Mouse (Mus musculus): ENCODE measurements around the gene Olfr355. TPM values are rescaled to one million over a fixed set of nuclear protein-coding genes. Genes with fewer than 3 reads are reported as not detected.

The Olfr355 gene
- polyA plus RNA-seq (2012; rRNA removed) (not detected in 2 replicates), polyA plus RNA-seq (2014; fragmentation: Nextera tagmentation; extraction: Ambion mirVana) (not detected in 2 replicates)

DNA sequence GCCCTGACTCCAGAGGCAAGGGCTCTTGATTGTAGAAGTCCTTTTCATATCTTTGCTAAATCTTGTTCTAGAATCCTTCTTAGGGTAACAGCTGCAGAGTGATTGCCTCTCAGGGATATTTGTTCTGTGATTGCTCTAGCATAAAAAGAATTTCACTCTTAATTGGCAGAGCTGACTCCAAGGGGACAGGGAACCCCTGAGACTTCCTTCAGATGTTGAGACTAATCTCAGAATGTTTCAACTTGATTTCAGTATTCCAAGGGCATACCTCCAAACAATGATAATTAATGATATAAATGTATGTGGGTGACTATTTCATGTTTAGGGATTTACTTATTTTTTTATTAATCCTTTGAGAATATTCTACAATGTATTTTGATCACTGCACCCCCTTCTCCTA is at the start of gene Olfr355:
Gene Olfr355 (minus strand): TSS at position 101 of the 400 bp plus-strand sequence.
- Histone ChIP-seq H3K9me3 (ENCODE audit: control insufficient read depth, low read length) (no peaks in the 10 kb centered on the region), H3K9ac (replicated peaks) (no peak within 1 kb of the TSS), H3K4me3 (ENCODE audit: insufficient read depth in 1 of 2, low read depth in 2 of 2, low read length in 2 of 2) (no peak within 1 kb of the TSS), H3K27ac (no peak within 1 kb of the TSS), H3K4me2 (ENCODE audit: low read depth) (no peak within 1 kb of the TSS), H3K36me3 (replicated peaks; ENCODE audit: control insufficient read depth, insufficient read depth, low read depth) (no peaks in the 10 kb centered on the region), H3K4me1 (replicated peaks; ENCODE audit: control insufficient read depth in 2 of 2, insufficient read depth in 2 of 2, low read length in 1 of 2) (no peaks in the 10 kb centered on the region), H3K27me3 (ENCODE audit: control insufficient read depth, insufficient read depth, low read length) (no peaks in the 10 kb centered on the region)
- TF ChIP-seq CTCF (IDR thresholded peaks at IDR 0.05; ENCODE audit: low read depth), result no peak
- no peak for TF ChIP-seq EP300 (IDR thresholded peaks at IDR 0.05; ENCODE audit: low read depth)
- ATAC-seq (ENCODE audit: insufficient read depth), result no peak
- no peak for DNase-seq (ENCODE audit: low read depth in 3 of 3, low spot score in 3 of 3)

DNA sequence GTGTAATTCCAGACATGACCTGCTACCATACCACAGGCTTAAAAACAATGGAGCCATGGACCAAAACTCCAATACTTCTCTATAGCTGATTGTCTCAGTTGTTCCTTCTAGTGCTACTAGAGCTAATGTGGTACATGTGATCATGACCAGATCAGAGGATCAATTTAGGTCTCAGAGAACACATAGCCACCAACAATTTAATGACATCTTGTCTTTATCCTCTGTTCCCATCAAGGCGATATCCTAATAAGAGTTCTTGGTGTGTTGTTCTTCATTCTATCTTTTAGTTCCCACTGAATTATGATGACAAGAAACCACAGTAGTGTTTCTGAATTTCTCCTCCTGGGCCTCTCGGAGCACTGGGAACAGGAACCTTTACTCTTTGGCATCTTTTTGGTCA is 8.1 kb upstream of the Olfr355 start, which contains the start of gene Olfr356:
Gene Olfr356 (plus strand): TSS at position 301 of the 400 bp plus-strand sequence.
- 68% methylated on average over 2 of the region's 2 CpGs for WGBS (ENCODE audit: insufficient replicate concordance)
- Histone ChIP-seq H3K27me3 (ENCODE audit: control insufficient read depth, insufficient read depth, low read length) (no peaks in the 10 kb centered on the region), H3K4me2 (ENCODE audit: low read depth) (no peak within 1 kb of the TSS), H3K27ac (no peak within 1 kb of the TSS), H3K4me3 (ENCODE audit: insufficient read depth in 1 of 2, low read depth in 2 of 2, low read length in 2 of 2) (no peak within 1 kb of the TSS), H3K9me3 (ENCODE audit: control insufficient read depth, low read length) (no peaks in the 10 kb centered on the region), H3K36me3 (replicated peaks; ENCODE audit: control insufficient read depth, insufficient read depth, low read depth) (no peaks in the 10 kb centered on the region), H3K4me1 (replicated peaks; ENCODE audit: control insufficient read depth in 2 of 2, insufficient read depth in 2 of 2, low read length in 1 of 2) (no peaks in the 10 kb centered on the region), H3K9ac (replicated peaks) (no peak within 1 kb of the TSS)
- no peak for TF ChIP-seq CTCF (IDR thresholded peaks at IDR 0.05; ENCODE audit: low read depth)
- no peak for TF ChIP-seq EP300 (IDR thresholded peaks at IDR 0.05; ENCODE audit: low read depth)
- DNase-seq (ENCODE audit: low read depth in 3 of 3, low spot score in 3 of 3) (no peak), ATAC-seq (ENCODE audit: insufficient read depth) (no peak)

DNA sequence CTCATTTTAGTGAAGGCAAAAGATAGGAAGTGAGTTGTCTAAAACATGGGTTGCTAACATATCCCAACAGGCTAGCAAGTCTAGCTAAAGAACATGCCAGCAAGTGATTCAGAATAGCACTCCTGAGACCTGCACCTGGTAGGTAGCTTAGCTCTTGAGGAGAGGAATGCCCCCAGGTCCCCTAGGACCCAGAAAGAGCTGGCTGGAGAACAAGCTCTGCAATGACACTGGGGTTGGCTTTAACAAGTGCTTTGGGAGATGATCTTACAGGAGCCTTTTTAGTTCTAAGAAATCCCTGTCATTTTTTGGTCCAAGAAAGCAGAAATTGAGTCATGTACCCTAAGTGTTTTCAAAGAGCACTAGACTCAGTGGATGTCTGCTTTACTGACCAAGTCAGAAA is 23.3 kb downstream of the Olfr355 start, which contains the start of gene Olfr354:
Gene Olfr354 (plus strand): TSS at position 301 of the 400 bp plus-strand sequence.
- Histone ChIP-seq H3K27ac (no peak within 1 kb of the TSS), H3K9ac (replicated peaks) (no peak within 1 kb of the TSS), H3K27me3 (ENCODE audit: control insufficient read depth, insufficient read depth, low read length) (no peaks in the 10 kb centered on the region), H3K4me2 (ENCODE audit: low read depth) (no peak within 1 kb of the TSS), H3K4me1 (replicated peaks; ENCODE audit: control insufficient read depth in 2 of 2, insufficient read depth in 2 of 2, low read length in 1 of 2) (no peaks in the 10 kb centered on the region), H3K36me3 (replicated peaks; ENCODE audit: control insufficient read depth, insufficient read depth, low read depth) (no peaks in the 10 kb centered on the region), H3K4me3 (ENCODE audit: insufficient read depth in 1 of 2, low read depth in 2 of 2, low read length in 2 of 2) (no peak within 1 kb of the TSS), H3K9me3 (ENCODE audit: control insufficient read depth, low read length) (no peaks in the 10 kb centered on the region)
- DNase-seq (ENCODE audit: low read depth in 3 of 3, low spot score in 3 of 3), result no peak
- no peak for TF ChIP-seq EP300 (IDR thresholded peaks at IDR 0.05; ENCODE audit: low read depth)
- no peak for ATAC-seq (ENCODE audit: insufficient read depth)

DNA sequence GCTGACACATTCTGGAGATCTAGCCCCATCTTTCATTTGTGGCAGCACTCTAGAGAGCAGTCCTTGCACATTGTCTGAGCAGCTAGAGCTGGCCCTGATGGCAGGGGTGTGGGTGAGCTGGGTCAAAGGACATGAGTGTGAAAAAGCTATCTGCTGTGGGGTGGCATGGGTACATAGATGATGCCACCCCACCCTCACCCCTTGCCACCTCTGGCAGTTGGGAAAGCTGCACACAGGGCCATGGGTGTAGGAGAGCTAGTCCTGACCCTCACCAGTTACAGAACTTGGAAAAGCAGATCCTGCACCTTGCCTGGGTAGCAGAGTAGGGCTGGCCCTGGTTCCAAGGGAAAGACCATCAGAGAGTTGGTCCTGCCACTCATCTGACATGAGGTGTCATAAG is 31.6 kb downstream of the Olfr355 start:
- Histone ChIP-seq H3K9ac (replicated peaks) (no peak overlapping the region), H3K27ac (no peak overlapping the region), H3K4me3 (ENCODE audit: insufficient read depth in 1 of 2, low read depth in 2 of 2, low read length in 2 of 2) (no peak overlapping the region), H3K9me3 (ENCODE audit: control insufficient read depth, low read length) (no peaks in the 10 kb centered on the region), H3K27me3 (ENCODE audit: control insufficient read depth, insufficient read depth, low read length) (no peaks in the 10 kb centered on the region), H3K4me2 (ENCODE audit: low read depth) (no peak overlapping the region), H3K4me1 (replicated peaks; ENCODE audit: control insufficient read depth in 2 of 2, insufficient read depth in 2 of 2, low read length in 1 of 2) (no peaks in the 10 kb centered on the region), H3K36me3 (replicated peaks; ENCODE audit: control insufficient read depth, insufficient read depth, low read depth) (no peaks in the 10 kb centered on the region)
- TF ChIP-seq EP300 (IDR thresholded peaks at IDR 0.05; ENCODE audit: low read depth) (no peak), CTCF (IDR thresholded peaks at IDR 0.05; ENCODE audit: low read depth) (no peak)
- ATAC-seq (ENCODE audit: insufficient read depth) (no peak), DNase-seq (ENCODE audit: low read depth in 3 of 3, low spot score in 3 of 3) (no peak)

DNA sequence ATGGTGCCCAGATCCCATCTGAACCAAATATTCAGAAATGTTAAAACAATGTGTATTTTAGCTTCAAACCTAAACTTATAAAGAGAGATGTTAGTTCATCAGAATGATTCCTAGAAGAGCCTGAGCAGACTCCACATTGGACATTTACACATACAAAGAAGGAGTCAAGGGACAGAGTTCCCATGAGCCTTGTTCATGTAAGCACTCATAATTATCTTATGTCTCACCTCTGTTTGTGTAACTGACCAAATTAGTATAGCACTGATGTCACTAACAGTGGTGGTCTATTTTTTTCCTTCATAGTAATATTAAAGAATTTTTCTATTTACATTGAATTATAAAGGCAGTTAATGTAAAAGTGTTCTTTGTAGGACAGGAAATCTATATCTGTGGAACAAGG is 35.9 kb downstream of the Olfr355 start, which contains the start of gene Olfr353:
Gene Olfr353 (minus strand): TSS at position 101 of the 400 bp plus-strand sequence.
- no peaks in the 10 kb centered on the region for H3K36me3 ChIP-seq (replicated peaks; ENCODE audit: control insufficient read depth, insufficient read depth, low read depth)
- ATAC-seq (ENCODE audit: insufficient read depth), result no peak
- H3K27ac ChIP-seq, result no peak within 1 kb of the TSS
- TF ChIP-seq EP300 (IDR thresholded peaks at IDR 0.05; ENCODE audit: low read depth) (no peak), CTCF (IDR thresholded peaks at IDR 0.05; ENCODE audit: low read depth) (no peak)
- no peak for DNase-seq (ENCODE audit: low read depth in 3 of 3, low spot score in 3 of 3)
- H3K4me2 ChIP-seq (ENCODE audit: low read depth), result no peak within 1 kb of the TSS
- H3K9me3 ChIP-seq (ENCODE audit: control insufficient read depth, low read length), result no peaks in the 10 kb centered on the region
- H3K9ac ChIP-seq (replicated peaks), result no peak within 1 kb of the TSS
- H3K4me3 ChIP-seq (ENCODE audit: insufficient read depth in 1 of 2, low read depth in 2 of 2, low read length in 2 of 2), result no peak within 1 kb of the TSS
- H3K27me3 ChIP-seq (ENCODE audit: control insufficient read depth, insufficient read depth, low read length), result no peaks in the 10 kb centered on the region
- H3K4me1 ChIP-seq (replicated peaks; ENCODE audit: control insufficient read depth in 2 of 2, insufficient read depth in 2 of 2, low read length in 1 of 2), result no peaks in the 10 kb centered on the region

Other genes starting within 250 kb of the Olfr355 start
- gene Olfr346, start 243.1 kb downstream of the Olfr355 start, polyA plus RNA-seq (2012; rRNA removed), result not detected in 2 replicates
- gene Olfr346, start 243.1 kb downstream of the Olfr355 start, polyA plus RNA-seq (2014; fragmentation: Nextera tagmentation; extraction: Ambion mirVana), result not detected in 2 replicates
- not detected in 2 replicates for gene Olfr347, start 197.0 kb downstream of the Olfr355 start, polyA plus RNA-seq (2012; rRNA removed)
- gene Olfr347, start 197.0 kb downstream of the Olfr355 start, polyA plus RNA-seq (2014; fragmentation: Nextera tagmentation; extraction: Ambion mirVana), result not detected in 2 replicates
- not detected in 2 replicates for gene Olfr348, start 144.6 kb downstream of the Olfr355 start, polyA plus RNA-seq (2012; rRNA removed)
- gene Olfr348, start 144.6 kb downstream of the Olfr355 start, polyA plus RNA-seq (2014; fragmentation: Nextera tagmentation; extraction: Ambion mirVana), result not detected in 2 replicates
- gene Olfr50, start 138.4 kb downstream of the Olfr355 start, polyA plus RNA-seq (2012; rRNA removed), result not detected in 2 replicates
- gene Olfr50, start 138.4 kb downstream of the Olfr355 start, polyA plus RNA-seq (2014; fragmentation: Nextera tagmentation; extraction: Ambion mirVana), result not detected in 2 replicates
- not detected in 2 replicates for gene Olfr3, start 111.9 kb downstream of the Olfr355 start, polyA plus RNA-seq (2012; rRNA removed)
- not detected in 2 replicates for gene Olfr3, start 111.9 kb downstream of the Olfr355 start, polyA plus RNA-seq (2014; fragmentation: Nextera tagmentation; extraction: Ambion mirVana)
- gene Olfr350, start 82.6 kb downstream of the Olfr355 start, polyA plus RNA-seq (2012; rRNA removed), result not detected in 2 replicates
- gene Olfr350, start 82.6 kb downstream of the Olfr355 start, polyA plus RNA-seq (2014; fragmentation: Nextera tagmentation; extraction: Ambion mirVana), result not detected in 2 replicates
- gene Olfr351, start 66.2 kb downstream of the Olfr355 start, polyA plus RNA-seq (2012; rRNA removed), result not detected in 2 replicates
- gene Olfr351, start 66.2 kb downstream of the Olfr355 start, polyA plus RNA-seq (2014; fragmentation: Nextera tagmentation; extraction: Ambion mirVana), result not detected in 2 replicates
- gene Olfr352, start 60.4 kb downstream of the Olfr355 start, polyA plus RNA-seq (2012; rRNA removed), result not detected in 2 replicates
- gene Olfr352, start 60.4 kb downstream of the Olfr355 start, polyA plus RNA-seq (2014; fragmentation: Nextera tagmentation; extraction: Ambion mirVana), result not detected in 2 replicates
- not detected in 2 replicates for gene Olfr353, start 36.0 kb downstream of the Olfr355 start, polyA plus RNA-seq (2012; rRNA removed)
- gene Olfr353, start 36.0 kb downstream of the Olfr355 start, polyA plus RNA-seq (2014; fragmentation: Nextera tagmentation; extraction: Ambion mirVana), result not detected in 2 replicates
- not detected in 2 replicates for gene Olfr354, start 23.2 kb downstream of the Olfr355 start, polyA plus RNA-seq (2012; rRNA removed)
- not detected in 2 replicates for gene Olfr354, start 23.2 kb downstream of the Olfr355 start, polyA plus RNA-seq (2014; fragmentation: Nextera tagmentation; extraction: Ambion mirVana)
- gene Olfr356, start 8.2 kb upstream of the Olfr355 start, polyA plus RNA-seq (2012; rRNA removed), result not detected in 2 replicates
- gene Olfr356, start 8.2 kb upstream of the Olfr355 start, polyA plus RNA-seq (2014; fragmentation: Nextera tagmentation; extraction: Ambion mirVana), result not detected in 2 replicates
- not detected in 2 replicates for gene Olfr357, start 64.9 kb upstream of the Olfr355 start, polyA plus RNA-seq (2012; rRNA removed)
- gene Olfr357, start 64.9 kb upstream of the Olfr355 start, polyA plus RNA-seq (2014; fragmentation: Nextera tagmentation; extraction: Ambion mirVana), result not detected in 2 replicates
- gene Olfr358, start 80.4 kb upstream of the Olfr355 start, polyA plus RNA-seq (2012; rRNA removed), result not detected in 2 replicates
- not detected in 2 replicates for gene Olfr358, start 80.4 kb upstream of the Olfr355 start, polyA plus RNA-seq (2014; fragmentation: Nextera tagmentation; extraction: Ambion mirVana)
- not detected in 2 replicates for gene Olfr360, start 136.8 kb upstream of the Olfr355 start, polyA plus RNA-seq (2012; rRNA removed)
- gene Olfr360, start 136.8 kb upstream of the Olfr355 start, polyA plus RNA-seq (2014; fragmentation: Nextera tagmentation; extraction: Ambion mirVana), result not detected in 2 replicates
- gene Olfr361, start 160.4 kb upstream of the Olfr355 start, polyA plus RNA-seq (2012; rRNA removed), result not detected in 2 replicates
- not detected in 2 replicates for gene Olfr361, start 160.4 kb upstream of the Olfr355 start, polyA plus RNA-seq (2014; fragmentation: Nextera tagmentation; extraction: Ambion mirVana)
- not detected in 2 replicates for gene Olfr362, start 189.0 kb upstream of the Olfr355 start, polyA plus RNA-seq (2012; rRNA removed)
- gene Olfr362, start 189.0 kb upstream of the Olfr355 start, polyA plus RNA-seq (2014; fragmentation: Nextera tagmentation; extraction: Ambion mirVana), result not detected in 2 replicates
- gene Olfr364-ps1, start 210.4 kb upstream of the Olfr355 start, polyA plus RNA-seq (2012; rRNA removed), result not detected in 2 replicates
- not detected in 2 replicates for gene Olfr364-ps1, start 210.4 kb upstream of the Olfr355 start, polyA plus RNA-seq (2014; fragmentation: Nextera tagmentation; extraction: Ambion mirVana)

Data from liver, embryonic 14.5 days (tissue).